Mouse (Mus musculus) gonadal fat pad, adult 2 months (tissue): Measurements from ENCODE around the gene Acsl6. TPM values are rescaled to one million over a fixed set of nuclear protein-coding genes. Genes with fewer than 3 reads are reported as not detected.

ENCODE experiments used
- DNase-seq: peaks from one replicate; pipeline ENCODE4 v3.0.0-alpha.2; 2012; ENCODE audit warnings: low read depth
- polyA plus RNA-seq: library from polyadenylated mRNA; depleted of rRNA; stranded (reverse); fragments of >200 nt; gene quantifications from 2 replicates; pipeline ENCODE4 v1.2.3, GENCODE M21; 2012

Acsl6 gene
- polyA plus RNA-seq, 1 experiment = 0.69 TPM

DNA sequence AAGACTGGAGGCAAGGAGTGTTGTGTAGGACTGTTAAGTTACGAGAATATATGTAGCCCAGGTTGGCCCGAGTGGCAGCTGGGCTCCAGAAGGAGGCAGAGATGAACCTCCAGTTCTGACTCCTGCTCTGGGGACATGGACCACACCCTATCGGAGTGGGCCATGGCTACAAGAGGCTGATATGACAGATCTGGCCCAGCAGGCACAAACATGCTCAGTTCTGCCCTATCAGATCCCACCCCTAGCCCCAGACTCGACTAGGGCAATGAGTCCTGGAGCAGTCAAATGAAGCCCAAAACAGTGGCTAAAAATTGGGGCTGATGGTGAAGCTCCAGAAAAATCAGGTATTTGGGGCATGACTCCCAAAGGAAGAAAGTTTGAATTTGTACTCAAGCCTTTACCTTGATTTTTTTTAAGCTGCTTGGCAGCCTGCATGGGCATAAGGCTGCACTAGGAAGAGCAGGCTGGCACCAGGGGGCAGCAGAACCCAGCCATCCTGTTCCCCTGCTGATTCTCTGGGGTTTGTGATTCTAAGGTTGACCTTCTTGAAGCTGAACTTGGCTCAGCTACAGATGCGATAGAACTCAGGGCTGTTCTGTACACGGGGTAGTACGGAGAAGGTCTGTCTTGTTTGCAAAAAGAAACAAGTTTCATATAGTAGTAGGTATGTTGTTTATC is 3.7 kb downstream of the Acsl6 start:
- no peak for DNase-seq

DNA sequence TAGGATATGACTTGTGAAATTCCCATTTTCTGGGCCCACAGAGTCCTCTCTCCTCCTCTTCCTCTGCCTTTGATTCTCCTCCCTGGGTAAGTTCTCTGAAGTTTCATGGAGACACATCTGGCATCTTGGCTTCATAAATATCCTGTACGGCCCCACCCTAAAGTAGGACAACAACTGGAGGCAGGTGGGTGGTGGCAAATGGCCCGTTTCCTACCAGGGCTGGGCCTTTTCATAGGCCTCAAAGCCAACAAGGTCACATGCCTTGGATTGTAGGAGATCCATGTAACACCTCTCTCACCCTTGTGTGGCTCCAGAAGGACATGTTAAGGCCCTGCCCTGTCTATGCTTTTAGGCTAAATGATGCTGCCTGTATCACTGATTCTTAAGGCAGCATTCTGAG is 7.0 kb downstream of the Acsl6 start:
- no peak for DNase-seq

DNA sequence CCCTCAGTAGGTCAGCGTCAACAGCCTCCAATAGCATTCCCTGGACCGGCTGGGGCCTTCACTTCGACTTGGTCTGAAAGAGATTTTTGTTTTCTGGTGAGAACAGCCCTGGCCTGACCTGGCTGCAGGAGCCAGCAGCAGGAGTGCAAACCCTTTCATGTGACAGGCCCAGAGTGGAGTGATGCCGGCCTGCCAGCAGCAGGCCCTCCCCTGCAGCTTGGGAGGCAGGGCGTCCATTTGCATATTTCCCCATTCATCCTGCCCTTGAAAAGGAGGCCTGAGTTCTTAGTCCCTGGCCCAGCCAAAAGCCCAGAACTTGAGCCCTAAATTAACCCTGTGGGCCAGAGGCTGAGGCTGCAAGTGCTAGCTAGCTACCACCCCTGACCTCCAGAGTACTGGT is 8.4 kb downstream of the Acsl6 start:
- no peak for DNase-seq

DNA sequence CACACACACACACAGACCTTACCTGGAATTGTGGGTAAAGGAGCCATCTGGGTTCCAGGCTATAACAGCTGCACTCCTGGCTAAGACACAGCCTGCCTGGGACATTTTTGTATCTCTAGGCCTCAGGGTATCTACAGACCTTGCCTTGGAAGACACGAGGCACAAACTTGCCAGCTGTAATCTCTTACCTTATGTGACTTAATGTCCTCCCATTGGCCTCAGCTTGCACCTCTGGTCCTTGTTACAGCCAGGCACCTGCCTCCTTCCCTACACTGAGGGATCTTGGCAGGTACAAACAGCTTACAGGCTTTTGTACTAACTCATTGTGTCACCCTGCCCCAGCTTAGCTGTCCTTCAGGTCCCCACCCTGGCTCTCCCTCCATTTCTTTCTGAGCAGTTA is 9.0 kb downstream of the Acsl6 start:
- no peak for DNase-seq

DNA sequence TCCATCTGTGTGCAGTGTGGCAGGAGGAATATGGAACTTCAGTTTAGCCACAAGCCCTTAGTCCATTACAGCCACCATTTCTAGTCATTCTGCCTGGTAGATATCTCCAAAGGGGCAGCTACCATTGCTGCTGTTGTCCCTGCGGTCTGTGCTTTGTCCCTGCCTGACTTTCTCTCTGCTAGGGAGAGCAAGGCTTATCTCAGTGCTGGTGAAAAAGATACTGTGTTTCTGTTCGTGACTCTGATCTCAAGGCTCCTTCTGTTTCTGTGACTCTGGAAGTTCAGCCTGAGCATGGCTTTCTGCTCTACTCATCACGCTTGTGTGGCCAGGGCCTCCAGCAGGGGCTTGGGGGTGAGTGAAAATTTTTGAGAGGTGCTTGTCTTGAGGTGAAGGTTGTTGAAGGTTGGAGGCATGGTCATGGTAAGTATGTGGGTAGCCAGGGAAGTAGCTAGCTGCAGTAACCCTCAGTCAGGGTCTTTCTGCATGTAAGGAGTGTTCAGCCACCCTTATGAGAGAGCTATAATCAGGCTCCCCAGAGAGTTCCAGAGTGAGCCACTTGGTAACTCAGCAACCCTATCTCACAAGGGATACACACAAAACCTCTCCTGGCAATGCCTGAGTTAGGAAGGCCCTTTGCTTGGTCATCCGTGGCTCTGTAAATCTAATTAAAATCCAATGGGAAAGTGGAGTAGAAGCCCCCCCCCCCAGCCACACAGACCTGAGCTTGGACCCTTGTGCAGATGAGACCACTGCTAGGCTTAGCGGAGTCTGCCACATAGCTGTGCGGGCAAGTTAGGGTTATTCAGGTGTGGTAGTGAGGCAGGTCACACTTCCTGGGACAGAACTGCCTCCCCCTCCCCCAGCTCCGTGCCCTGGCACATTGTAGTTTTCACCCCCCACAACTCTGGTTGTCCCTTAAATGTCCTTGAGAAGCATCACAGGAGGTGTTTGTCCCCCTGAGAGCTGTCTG is 10.1 kb downstream of the Acsl6 start:
- no peak for DNase-seq

DNA sequence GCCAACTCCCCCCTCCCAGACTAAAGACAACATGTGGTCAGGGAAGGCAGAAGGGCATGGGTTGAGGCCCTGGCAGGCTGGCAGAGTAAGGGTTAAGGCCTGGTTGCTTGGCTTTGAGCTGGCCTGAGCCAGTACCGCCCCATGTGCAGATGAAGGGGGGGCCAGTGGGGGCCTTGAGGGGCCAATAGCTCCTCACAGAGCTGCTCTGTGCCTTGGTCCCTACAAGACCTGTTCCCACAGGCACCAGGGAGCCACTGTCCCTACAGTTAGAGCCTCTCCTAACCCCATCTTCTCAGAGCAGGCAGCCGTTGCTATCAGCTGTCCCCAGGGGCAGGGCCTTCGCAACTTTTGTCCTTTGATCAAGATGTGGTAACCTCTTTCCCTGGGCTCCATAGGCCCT is 11.1 kb downstream of the Acsl6 start:
- no peak for DNase-seq

DNA sequence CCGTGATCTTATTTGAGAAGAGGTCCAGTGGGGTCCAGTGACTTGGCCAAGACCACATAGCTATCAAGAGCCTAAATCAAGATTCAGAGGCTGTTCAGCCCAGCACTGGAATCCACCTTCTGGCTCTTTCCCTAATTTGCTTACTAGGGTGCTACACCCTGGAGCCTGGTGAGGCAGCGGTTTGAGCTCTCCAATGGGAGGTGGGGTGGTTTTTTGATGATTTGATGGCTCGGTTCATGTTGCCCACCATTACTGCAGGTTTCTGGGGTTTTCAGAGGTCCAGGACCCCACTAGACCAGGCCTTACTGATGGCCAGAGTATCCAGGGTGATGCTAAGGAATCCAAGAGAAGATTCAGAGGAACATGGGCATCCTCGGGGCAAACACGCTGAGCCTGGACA is 11.7 kb downstream of the Acsl6 start:
- no peak for DNase-seq

DNA sequence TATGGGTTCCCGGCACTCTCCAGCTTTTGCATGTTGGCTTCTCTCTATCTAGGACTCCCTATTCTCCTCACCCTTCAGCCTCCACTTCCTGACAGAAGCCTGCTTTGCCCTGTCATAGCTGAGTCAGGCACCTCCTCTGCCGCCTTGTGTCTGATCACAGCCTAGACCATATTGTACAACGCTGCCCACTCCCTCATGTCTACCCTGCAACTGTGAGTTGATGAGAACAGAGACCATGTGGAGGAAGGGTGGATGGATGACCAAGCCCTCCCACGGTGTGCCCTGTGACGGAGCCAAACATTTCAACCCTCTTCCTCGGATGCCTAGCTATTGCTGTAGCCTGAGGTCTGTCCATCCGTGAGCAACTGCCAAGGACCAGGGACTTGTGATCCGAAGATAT is 13.8 kb downstream of the Acsl6 start:
- DNase-seq = no peak

DNA sequence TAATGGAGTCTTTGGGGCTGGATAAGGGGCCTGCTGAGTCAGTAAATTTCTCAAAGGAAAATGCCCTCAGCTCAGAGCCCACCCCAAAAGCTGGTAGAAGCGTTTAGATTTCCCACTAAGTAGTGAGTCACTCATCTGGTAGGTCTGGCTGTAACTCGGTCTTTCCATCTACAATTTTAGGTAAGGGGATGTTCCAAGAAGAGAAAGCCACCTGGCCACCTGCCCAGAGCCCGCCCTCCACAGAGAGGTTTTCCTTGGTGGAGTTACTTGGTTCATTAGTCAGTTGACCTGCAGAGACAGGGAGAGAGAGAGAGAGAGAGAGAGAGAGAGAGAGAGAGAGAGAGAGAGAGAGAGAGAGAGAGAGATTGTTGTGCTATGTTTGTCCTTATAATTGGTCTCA is 14.2 kb downstream of the Acsl6 start:
- no peak for DNase-seq

DNA sequence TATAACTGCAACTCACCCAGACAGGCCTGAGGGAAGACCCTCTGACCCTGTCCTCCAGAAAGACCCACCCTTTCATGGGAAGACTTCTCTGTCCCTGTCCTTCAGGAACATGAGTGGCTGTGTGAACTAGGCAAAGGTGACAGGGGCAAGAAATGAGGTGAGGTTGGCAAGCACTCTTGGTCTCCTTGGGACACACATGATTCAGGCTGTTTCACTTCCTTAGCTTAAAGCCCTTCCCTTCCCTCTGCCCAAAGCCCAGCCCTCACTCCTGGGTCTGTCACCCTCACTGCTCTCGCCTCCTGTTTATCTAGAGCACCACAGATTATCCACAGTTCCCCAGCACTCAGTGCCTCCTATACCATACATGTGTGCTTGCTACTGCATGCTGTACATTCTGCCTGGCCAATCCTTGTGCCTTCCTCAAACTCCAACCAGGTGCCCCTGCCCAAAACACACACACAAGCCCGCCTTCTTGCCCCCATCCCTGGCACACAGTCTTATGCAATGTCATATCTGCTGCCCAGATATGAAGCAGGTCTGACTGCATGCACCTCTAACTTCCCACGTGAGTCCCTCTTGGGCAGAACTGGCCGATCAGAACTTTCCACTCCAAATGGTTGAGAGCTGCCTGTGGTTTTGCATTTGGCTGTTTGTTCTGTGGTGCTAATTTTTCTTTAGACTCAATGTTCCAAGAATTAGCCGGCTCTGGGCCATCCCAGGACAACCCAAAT is 18.4 kb downstream of the Acsl6 start:
- no peak for DNase-seq

DNA sequence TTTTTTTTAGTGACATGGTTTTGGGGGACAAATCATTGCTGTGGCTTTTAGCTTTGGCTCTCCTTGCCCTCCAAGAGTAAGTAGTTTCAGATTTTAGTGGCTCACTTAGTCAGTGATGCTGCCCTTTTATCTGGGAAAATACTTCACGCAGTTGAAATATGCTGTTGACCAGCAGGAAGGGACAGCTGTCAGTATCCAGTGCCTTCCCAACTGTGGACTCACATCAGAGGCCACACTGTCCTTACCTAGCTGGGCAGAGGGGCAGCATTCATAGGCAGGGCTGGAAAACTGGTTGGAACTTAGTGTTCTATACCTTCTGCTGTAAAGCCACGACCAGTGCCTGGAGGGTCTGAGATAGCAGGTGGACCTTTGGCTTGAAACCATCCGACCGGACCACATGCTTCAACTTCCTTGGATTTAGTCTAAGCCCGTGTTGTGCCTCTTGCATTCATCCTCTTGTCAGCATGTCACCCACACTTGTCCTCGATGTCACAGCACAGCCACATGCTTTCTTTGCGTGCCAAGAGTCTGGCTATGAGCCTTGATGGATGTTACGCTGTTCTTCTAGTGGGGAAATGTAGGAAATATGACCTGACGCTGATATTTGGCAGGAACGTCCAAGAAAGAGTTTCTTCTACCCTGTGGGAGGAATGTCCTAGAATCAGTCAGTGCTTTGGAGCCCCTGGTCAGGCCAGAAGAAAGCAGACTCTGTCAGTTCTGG is 28.0 kb downstream of the Acsl6 start:
- DNase-seq = no peak

DNA sequence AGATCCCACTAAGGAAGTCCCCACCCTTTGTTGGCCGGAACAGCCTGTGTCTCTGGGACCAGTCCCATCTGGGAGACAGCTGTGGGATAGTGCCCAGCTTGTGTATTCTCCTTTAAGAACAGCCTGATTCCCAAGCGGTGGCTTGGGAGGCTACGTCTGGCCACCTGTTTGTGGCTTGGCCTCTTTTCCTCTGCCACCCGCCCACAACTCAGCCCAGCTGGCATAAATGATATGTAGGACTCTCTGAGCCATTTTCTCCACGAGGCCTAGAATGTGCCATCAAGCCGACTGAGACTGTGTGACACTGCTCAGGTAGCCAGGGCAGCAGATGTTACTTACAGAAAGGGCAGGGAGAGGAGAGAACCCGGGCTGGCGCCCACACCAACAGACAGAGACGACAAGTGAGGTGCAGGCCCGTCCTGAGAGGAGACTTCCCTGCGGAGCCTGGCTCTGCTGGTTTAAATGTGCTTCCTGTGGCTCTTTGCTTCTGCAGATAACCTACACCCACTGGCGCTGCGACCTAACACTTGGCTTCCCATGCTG is 32.6 kb downstream of the Acsl6 start:
- no peak for DNase-seq

DNA sequence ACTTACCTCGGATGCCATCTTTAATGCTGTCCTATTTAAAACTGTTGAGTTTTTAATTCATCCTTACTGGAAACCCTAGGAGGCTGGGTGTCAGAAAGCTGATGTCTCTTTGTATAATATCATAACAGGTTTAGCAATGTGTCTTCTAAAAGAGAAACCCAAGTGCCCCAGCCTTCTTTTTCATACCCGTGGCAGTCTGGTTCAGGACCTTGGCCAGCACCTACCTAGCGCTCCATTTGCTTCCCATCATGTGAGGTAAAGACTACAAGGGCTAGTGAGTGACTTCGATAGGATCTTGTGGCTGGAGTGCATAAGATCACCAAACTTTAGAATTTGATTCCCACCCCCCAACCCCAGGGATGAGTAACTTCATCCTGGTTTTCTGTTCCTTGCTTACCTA is 40.1 kb downstream of the Acsl6 start:
- DNase-seq = no peak

DNA sequence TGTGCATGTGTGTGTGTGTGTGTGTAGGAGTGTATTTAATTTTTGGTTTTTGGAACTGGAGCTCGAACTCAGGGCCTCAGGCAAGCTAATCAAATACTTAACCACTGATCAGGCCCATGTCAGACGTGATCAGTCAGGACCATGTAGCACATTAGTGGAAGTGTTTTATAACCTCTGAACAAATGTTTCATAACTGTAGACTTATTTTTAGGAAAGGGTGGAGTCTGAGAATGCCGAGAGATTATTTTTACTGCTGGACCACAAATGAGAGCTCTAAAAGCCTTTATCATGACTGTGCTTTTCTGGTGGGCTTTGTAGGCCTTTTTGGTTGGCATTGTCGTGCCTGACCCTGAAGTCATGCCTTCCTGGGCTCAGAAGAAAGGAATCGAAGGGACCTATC is 48.1 kb downstream of the Acsl6 start:
- DNase-seq = no peak

DNA sequence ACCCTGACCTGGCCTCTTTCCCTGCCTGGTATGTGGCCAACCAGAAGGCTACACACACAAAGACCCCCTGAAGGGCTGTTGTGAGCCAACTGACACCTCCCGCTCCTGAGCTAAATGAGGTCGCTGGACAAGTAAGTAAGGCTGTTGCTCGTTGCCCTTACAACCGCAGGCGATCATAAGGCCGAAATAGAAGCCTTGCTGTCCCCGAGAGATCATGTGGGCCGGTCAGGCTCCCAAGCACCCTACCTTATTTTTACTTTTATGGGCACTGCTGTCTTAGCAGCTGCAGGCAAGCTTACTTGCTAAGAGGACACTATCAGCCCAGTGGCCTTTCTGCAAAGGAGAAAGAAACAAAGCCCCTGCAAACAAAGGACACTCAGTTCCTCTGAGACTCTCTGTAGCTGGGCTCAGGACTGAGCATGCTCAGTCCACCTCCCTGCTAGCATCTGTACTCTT is 49.6 kb downstream of the Acsl6 start:
- DNase-seq = no peak

DNA sequence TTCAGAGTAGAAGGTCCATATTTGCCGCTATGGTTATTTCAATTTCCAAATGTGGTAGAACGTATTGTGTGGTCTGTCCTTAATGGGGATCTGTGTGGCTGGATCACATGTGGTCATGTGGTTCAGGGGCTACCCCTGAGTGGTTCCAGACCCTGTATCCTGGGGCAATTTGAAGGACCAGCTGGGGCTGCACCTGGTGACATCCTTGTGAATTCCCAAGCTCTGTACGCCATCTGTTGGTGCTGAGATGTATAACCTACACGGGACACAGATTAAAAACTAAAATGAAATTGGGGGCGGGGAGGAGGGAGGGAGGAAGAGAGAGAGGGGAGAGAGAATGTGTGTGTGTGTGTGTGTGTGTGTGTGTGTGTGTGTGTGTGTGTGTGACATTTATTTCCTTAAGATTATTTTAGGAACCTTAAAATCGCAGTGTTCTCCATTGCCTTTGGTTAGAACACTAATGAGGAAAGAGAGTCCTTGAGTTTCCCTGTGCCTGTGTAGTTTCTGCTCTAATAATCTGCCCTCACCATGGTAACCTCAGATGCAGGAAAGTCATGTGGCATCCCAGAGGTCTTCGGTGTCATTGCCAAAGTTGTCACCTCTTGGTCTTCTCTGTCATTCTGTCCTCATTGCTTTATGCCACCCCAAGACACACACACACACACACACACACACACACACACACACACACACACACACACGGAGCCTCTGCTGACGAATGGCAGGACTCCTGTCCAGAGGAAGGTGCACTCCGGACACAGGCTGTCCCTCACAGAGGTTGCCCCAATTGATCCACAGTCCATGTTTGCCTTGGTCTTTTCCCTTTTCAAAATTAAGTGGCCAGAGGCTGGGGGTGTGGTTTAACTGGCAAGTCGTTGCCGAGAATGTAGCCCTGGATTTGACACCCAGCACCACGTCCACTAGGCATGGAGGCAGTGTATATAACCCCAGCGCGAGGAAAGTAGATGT is 51.3 kb downstream of the Acsl6 start:
- DNase-seq = no peak

DNA sequence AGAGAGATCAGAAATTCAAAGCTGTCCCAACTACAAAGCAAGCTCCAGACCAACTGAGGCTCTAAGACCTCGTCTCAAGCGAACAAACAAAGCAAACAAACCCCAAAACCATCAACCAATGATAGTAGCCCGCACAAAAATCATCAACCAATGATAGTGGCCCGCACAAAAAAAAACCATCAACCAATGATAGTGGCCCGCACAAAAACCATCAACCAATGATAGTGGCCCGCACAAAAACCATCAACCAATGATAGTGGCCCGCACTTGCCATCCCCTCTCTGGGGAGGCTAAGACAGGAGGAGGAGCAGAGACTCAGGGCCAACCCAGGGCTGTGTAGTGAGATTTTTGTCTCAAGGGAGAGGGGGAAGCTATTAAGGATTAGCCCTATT is 52.0 kb downstream of the Acsl6 start:
- no peak for DNase-seq

DNA sequence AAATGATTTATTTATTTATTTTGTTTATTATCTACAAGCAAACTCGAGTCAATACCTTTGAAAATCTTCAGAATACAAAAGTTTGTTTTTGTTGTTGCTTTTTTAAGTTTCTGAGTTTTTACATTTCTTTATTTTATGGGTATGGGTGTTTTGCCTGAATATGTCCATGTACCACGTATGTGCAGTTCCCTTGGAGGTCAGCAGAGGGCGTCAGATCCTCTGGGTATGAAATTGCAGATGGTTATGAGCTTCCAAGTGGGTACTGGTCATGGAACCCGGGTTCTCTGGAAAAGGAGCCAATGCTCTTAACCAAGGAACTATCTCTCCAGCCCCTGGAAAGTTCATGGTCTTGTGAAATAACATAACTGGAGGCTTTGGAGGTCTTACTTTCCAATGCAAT is 53.1 kb downstream of the Acsl6 start:
- no peak for DNase-seq

DNA sequence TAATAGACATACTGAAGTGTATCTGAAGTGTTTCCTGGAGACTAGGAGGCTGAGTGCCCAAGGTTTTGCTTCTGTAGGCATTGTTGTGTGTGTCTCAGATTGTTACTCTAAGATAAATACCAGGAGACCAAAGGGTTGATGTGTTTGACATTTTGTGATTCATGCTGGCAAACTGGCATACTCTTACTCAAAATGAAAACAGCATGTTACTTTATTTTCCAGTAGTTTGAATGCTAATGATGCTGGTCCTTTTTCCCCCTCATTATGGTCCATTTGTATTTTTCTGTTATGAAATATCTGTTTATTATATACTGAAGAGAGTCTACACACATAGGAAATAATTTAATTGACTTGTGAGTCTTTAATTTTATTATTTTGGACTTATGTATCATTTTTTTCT is 69.0 kb downstream of the Acsl6 start:
- no peak for DNase-seq

DNA sequence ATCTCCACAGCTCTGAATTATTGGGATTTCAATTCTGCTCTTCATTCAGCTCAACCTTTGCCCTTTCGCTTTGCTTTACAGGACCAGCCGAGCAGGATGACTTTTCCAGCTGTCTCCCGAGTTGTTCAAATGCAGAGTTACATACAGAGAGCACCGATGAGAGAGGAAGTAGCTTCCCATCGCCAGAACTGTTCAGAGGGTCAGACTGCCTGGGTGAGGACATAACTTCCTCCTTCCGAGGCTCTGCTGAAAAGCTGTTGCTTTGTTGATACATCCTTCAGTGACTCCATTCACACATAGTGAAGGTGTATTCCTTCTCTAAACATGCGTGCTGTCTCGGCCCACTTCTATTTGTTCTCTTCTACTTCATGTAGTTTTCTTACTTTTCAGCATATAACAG is 86.8 kb downstream of the Acsl6 start:
- no peak for DNase-seq
